Mouse (Mus musculus): ENCODE data around the gene Tnrc6a. TPM values are rescaled to one million over a fixed set of nuclear protein-coding genes. Genes with fewer than 3 reads are reported as not detected.
A peak's percentile ranks its signal among the peaks of the same experiment; 100 is the strongest.
"Not testable (repeated sequence)": the region's sequence is repeated elsewhere in the genome, so short reads cannot be mapped to it uniquely, and the experiment has no call there.

Tnrc6a gene
- polyA plus RNA-seq (2015; fragmentation: Nextera tagmentation; extraction: Ambion mirVana) = 43.0 and 47.1 TPM in 2 replicates

DNA sequence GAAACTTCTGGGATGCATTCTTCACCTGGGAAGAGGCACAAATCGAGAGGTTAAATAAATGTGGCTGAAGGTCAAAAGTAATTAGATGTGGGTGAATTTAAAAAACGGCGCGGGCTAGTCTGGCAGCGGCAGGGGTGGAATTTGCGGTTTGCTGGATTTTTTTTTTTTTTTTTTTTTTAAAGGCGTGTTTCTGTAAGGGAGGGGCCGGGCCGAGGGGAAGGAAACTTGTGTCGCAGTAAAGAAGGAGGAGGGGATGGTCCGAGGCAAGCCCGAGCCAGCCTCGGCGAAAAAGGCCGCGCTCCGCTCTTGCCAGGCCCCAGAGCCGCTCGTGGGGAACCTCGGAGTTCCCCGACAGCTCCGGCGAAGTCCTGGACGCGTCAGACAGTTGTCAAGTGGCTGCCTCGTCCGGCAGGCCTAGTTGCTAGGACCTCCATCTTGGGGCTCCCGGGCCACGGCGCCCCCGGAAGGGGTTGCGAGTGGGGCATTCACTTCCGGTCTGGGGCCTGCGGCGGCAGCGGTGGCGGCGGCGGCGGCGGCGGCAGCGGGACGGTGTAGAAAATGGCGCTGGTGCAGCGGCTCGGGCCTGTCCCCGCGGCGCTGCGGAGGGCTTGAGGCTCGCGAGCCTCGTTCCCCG is at the start of gene Tnrc6a:
Gene Tnrc6a, plus strand, starts transcription at position 221 of the 634 bp plus-strand sequence.
- ATAC-seq (ENCODE audit: low read depth) = peak; percentile 94
- H3K9me3 ChIP-seq = no peaks in the 10 kb centered on the region
- peaks cover 38% of the 10 kb centered on the region for H3K4me1 ChIP-seq (replicated peaks)
- no peaks in the 10 kb centered on the region for H3K27me3 ChIP-seq
- under 1% methylated on average over 50 of the region's 55 CpGs for WGBS
- peak within 1 kb of the TSS; percentile 69 for H3K4me2 ChIP-seq
- H3K36me3 ChIP-seq = peaks cover 7% of the 10 kb centered on the region; the same call in 1 of the 2 replicates
- H3K9ac ChIP-seq = peak within 1 kb of the TSS; percentile 98
- H3K27ac ChIP-seq (replicated peaks) = peak within 1 kb of the TSS; percentile 98
- H3K4me3 ChIP-seq = peak within 1 kb of the TSS; percentile 88

DNA sequence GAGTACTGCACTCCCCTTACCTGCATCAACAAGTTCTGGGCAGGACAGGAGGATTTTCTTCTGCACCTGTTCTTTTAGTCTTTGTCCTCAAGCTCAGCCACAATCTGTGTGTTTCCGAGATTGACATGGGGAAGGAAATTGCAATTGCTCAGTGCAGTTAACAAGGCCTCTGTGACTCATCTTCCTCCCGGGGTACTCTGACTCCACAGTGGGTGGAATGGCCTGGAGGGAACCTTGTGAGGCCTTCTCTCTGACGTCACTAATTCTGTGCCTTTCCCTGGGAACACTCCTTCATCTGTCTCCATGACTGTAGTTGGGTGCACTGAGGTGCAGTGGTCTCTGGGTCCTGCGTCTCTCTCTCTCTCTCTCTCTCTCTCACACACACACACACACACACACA is 41.4 kb upstream of the Tnrc6a start:
- Histone ChIP-seq H3K9me3 (no peaks in the 10 kb centered on the region), H3K27me3 (no peaks in the 10 kb centered on the region), H3K4me3 (no peak overlapping the region), H3K4me2 (no peak overlapping the region), H3K4me1 (replicated peaks) (peaks cover 39% of the 10 kb centered on the region), H3K36me3 (no peaks in the 10 kb centered on the region), H3K9ac (no peak overlapping the region), H3K27ac (replicated peaks) (no peak overlapping the region)
- ATAC-seq (ENCODE audit: low read depth) = no peak
- WGBS = 78% methylated on average over 4 of the region's 4 CpGs

DNA sequence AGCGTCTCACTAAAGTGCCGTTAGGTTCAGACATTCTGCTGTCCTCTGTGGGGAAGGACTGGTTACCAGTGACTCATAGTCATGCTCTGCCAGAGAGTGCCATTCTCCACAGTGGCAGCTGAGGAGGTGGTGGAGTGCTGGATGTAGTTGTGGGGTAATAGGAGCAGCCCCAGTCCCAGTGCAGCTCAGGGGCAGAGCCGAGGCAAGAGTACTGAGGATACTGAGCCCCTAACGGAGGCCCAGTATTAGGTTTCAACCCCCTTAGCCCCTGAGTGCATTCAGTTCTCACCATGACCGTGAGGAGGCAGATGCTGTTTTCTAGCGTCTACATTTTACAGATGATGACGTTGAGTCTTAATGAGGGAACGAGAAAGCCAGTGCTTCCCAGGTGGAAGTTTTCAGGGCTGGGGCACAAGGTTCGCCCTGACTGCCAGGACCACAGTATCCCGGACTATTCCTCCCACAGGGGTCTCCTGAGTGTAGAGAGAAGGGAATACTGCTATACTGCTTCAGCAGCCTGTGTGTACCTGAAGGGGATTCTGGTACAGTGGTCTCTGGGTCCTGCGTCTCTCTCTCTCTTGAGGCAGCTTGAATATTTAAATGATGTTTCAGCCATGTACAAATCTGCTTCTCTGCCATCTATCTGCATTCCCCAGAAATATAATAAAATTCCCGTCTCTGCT is 40.1 kb upstream of the Tnrc6a start:
- H3K4me2 ChIP-seq = peak overlapping the region; percentile 56
- peak overlapping the region; percentile 89 for H3K27ac ChIP-seq (replicated peaks)
- peak overlapping the region; percentile 47 for H3K9ac ChIP-seq
- no peak overlapping the region for H3K4me3 ChIP-seq
- no peaks in the 10 kb centered on the region for H3K9me3 ChIP-seq
- peaks cover 42% of the 10 kb centered on the region for H3K4me1 ChIP-seq (replicated peaks)
- WGBS = 18% methylated on average over 12 of the region's 12 CpGs
- ATAC-seq (ENCODE audit: low read depth) = peak; percentile 66
- H3K27me3 ChIP-seq = no peaks in the 10 kb centered on the region
- H3K36me3 ChIP-seq = no peaks in the 10 kb centered on the region

DNA sequence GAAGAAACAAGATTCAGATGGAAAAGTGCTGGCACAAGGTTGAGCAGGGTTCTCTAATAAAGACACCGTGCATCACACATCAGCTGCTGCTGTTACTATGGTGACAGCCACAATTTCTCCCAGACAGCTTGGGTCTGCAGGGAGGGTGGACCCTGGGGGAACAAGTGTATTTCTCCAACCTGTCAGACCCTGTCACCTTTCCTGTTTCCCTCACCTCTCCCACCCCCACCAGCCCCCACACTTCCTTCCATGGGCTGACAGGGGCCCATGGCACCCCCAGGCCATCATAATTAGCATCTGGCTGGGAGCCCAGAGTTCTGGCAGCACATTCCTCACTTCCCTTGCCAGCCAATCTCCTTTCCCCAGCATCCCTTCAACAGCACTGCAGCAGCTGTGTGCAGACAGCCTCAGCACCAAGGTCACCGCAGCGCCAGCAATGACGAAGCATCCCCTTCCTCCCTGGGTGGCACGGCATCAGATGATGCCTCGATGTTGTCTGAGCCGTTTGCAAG is 39.4 kb upstream of the Tnrc6a start:
- WGBS = under 1% methylated on average over 7 of the region's 7 CpGs
- peak overlapping the region; percentile 47; the same call in 1 of the 2 replicates for H3K9ac ChIP-seq
- peak overlapping the region; percentile 21 for H3K4me3 ChIP-seq
- no peaks in the 10 kb centered on the region for H3K9me3 ChIP-seq
- H3K36me3 ChIP-seq = no peaks in the 10 kb centered on the region
- H3K4me2 ChIP-seq = peak overlapping the region; percentile 56
- H3K4me1 ChIP-seq (replicated peaks) = peaks cover 42% of the 10 kb centered on the region
- H3K27me3 ChIP-seq = no peaks in the 10 kb centered on the region
- peak overlapping the region; percentile 89 for H3K27ac ChIP-seq (replicated peaks)
- peak; percentile 93 for ATAC-seq (ENCODE audit: low read depth)

GRCm38 (mm10) chr7:123084708-123085107 is 39.0 kb upstream of the Tnrc6a start:
- peak; percentile 58; the same call in 1 of the 2 replicates for ATAC-seq (ENCODE audit: low read depth)
- Histone ChIP-seq H3K27ac (replicated peaks) (peak overlapping the region; percentile 89), H3K4me1 (replicated peaks) (peaks cover 42% of the 10 kb centered on the region), H3K27me3 (no peaks in the 10 kb centered on the region), H3K9ac (peak overlapping the region; percentile 47; the same call in 1 of the 2 replicates), H3K9me3 (no peaks in the 10 kb centered on the region), H3K4me2 (peak overlapping the region; percentile 56), H3K36me3 (no peaks in the 10 kb centered on the region), H3K4me3 (peak overlapping the region; percentile 21)
- WGBS = 12% methylated on average over 13 of the region's 13 CpGs

DNA sequence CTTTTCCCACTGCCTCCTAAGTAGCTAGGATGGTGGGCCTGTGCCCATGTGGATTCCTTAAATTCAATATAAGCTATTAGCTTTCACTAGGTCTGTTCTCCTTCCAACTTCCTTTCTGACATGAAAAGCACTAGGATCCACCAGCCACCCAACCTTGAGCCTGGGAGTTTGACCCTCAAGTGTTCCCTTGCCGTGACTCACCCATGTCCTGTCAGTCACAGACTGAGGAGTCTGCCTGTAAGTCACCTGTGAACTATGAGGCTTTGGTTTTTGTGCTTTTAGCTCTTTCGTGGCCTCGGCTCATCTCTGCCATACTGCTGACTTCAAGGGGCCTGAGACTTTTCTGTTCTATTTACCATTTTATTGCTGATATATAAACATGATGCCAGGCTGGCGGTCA is 34.8 kb upstream of the Tnrc6a start:
- Histone ChIP-seq H3K4me2 (no peak overlapping the region), H3K27me3 (no peaks in the 10 kb centered on the region), H3K4me3 (no peak overlapping the region), H3K9ac (no peak overlapping the region), H3K4me1 (replicated peaks) (peaks cover 30% of the 10 kb centered on the region), H3K27ac (replicated peaks) (no peak overlapping the region), H3K36me3 (no peaks in the 10 kb centered on the region), H3K9me3 (no peaks in the 10 kb centered on the region)
- 87% methylated on average over 4 of the region's 4 CpGs for WGBS
- no peak for ATAC-seq (ENCODE audit: low read depth)

DNA sequence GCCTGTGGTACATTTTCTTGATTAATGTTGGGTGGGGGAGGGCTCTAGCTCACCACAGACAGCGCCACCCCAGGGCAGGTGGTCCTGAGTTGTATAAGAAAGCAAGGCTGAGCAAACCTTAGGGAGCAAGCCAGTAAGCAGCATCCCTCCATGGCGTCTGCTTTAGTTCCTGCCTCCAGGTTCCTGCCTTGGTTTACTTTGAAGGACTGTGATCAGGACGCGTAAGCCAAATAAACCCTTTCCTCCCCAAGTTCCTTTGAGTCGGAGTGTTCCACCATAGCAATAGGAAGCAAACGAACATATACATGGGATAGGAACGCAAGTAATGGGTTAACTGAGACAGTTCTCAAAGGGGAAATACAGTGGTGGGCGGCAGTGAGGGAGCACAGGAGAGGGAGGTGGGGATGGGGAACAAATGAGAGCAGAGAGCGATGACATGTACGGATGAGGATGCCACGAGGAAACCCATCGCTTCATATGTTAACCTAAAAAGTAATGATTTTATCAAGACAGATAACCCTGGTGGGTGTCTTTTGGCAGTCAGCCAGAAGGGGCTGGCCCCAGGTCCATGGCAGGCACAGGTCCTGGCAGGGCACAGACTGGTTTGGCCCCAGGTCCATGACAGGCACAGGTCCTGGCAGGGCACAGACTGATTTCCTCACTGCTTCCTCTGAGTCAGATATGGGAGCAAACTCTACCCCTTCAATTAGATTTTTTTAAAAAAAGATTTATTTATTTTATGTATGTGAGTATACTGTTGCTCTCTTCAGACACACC is 27.2 kb upstream of the Tnrc6a start:
- H3K9me3 ChIP-seq = no peaks in the 10 kb centered on the region
- H3K4me2 ChIP-seq = no peak overlapping the region
- H3K36me3 ChIP-seq = no peaks in the 10 kb centered on the region
- peaks cover 16% of the 10 kb centered on the region for H3K4me1 ChIP-seq (replicated peaks)
- no peaks in the 10 kb centered on the region for H3K27me3 ChIP-seq
- ATAC-seq (ENCODE audit: low read depth) = no peak
- H3K9ac ChIP-seq = no peak overlapping the region
- H3K27ac ChIP-seq (replicated peaks) = no peak overlapping the region
- WGBS = 88% methylated on average over 12 of the region's 12 CpGs
- H3K4me3 ChIP-seq = no peak overlapping the region

- peak overlapping the region; percentile 55 for H3K9ac ChIP-seq
- 0 out of 2 replicates have a peak overlapping the region, but pooled peaks have one; percentile 4 for H3K4me2 ChIP-seq
- WGBS = 19% methylated on average over 16 of the region's 16 CpGs
- no peaks in the 10 kb centered on the region for H3K27me3 ChIP-seq
- H3K4me3 ChIP-seq = no peak overlapping the region
- H3K4me1 ChIP-seq (replicated peaks) = peaks cover 16% of the 10 kb centered on the region
- peak; percentile 90 for ATAC-seq (ENCODE audit: low read depth)
- no peaks in the 10 kb centered on the region for H3K9me3 ChIP-seq
- H3K36me3 ChIP-seq = no peaks in the 10 kb centered on the region
- peak overlapping the region; percentile 85 for H3K27ac ChIP-seq (replicated peaks)
Measured at GRCm38 (mm10) chr7:123097891-123098750, 25.6 kb upstream of the Tnrc6a start.

- H3K27ac ChIP-seq (replicated peaks) = no peak overlapping the region
- H3K9ac ChIP-seq = no peak overlapping the region
- no peaks in the 10 kb centered on the region for H3K9me3 ChIP-seq
- WGBS = 89% methylated on average over 3 of the region's 3 CpGs
- no peak overlapping the region for H3K4me3 ChIP-seq
- no peak for ATAC-seq (ENCODE audit: low read depth)
- H3K27me3 ChIP-seq = no peaks in the 10 kb centered on the region
- no peak overlapping the region for H3K4me2 ChIP-seq
- H3K4me1 ChIP-seq (replicated peaks) = peaks cover 16% of the 10 kb centered on the region
- no peaks in the 10 kb centered on the region for H3K36me3 ChIP-seq
Measured at GRCm38 (mm10) chr7:123101295-123101694, 22.4 kb upstream of the Tnrc6a start.

DNA sequence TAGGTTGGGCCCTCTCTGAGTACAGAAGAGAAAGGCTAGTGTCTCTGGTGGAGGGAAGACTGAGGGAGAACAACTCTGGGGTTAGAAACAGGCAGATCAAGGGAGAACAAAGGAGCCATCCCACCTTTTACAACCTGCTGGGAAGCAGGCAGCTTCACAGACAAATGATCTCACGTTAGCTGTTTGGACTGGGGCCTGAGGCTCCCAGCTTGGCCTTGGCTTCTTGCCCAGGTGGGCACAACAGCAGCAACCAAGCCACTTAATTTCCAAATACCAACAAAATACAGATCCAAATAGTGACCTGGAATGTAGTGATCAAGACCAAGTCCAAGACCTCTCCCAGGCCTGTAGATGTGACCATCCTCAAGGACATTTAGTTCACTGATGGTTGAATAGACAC is 18.3 kb upstream of the Tnrc6a start:
- not testable (repeated sequence) for H3K4me2 ChIP-seq; H3K4me1 ChIP-seq (replicated peaks); H3K36me3 ChIP-seq; ATAC-seq (ENCODE audit: low read depth); H3K27ac ChIP-seq (replicated peaks); H3K4me3 ChIP-seq; H3K27me3 ChIP-seq; H3K9me3 ChIP-seq; H3K9ac ChIP-seq
- 14% methylated on average over 1 of the region's 1 CpGs for WGBS

DNA sequence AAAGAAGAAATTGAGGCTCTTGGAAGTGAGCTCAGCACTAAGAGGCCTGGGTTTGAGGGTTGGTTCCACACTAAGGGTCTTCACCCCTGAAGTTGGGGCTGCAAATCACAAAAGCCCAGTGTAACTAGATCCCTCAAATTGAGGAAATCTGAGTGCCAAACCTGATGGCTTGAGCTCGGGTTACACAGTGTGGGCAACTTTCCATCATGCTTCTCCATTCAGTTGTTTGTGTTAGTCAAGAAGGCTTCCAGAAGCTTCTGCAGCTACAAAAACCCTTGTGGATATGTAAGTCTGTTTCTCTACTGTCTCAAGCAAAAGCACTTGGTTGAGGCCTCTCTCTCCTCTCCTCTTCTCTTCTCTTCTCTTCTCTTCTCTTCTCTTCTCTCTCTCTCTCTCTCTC is 17.8 kb upstream of the Tnrc6a start:
- peaks cover 5% of the 10 kb centered on the region for H3K4me1 ChIP-seq (replicated peaks)
- H3K36me3 ChIP-seq = no peaks in the 10 kb centered on the region
- no peak overlapping the region for H3K4me3 ChIP-seq
- no peaks in the 10 kb centered on the region for H3K27me3 ChIP-seq
- ATAC-seq (ENCODE audit: low read depth) = no peak
- no peaks in the 10 kb centered on the region for H3K9me3 ChIP-seq
- no peak overlapping the region for H3K4me2 ChIP-seq
- 74% methylated on average over 1 of the region's 1 CpGs for WGBS
- no peak overlapping the region for H3K9ac ChIP-seq
- H3K27ac ChIP-seq (replicated peaks) = no peak overlapping the region

Measured in neural tube, embryonic 13.5 days (tissue).